Mouse (Mus musculus) brain, embryonic 14.5 days (tissue): Measurements from ENCODE around the gene Lins1. TPM values are rescaled to one million over a fixed set of nuclear protein-coding genes. Genes with fewer than 3 reads are reported as not detected.

ENCODE experiments used
- DNase-seq: peaks from one replicate; pipeline ENCODE4 v3.0.0-alpha.2; 2011; ENCODE audit warnings: low read depth
- CTCF ChIP-seq: fragments of 200-500 bp; IDR thresholded peaks from 2 replicates; pipeline ENCODE4 v1.5.1; 2012; ENCODE audit warnings: inconsistent platforms, mild to moderate bottlenecking, moderate library complexity, borderline replicate concordance; ENCODE audit not compliant: insufficient read depth, insufficient read length; ENCODE audit errors: extremely low read depth
- POLR2A ChIP-seq: fragments of 200-500 bp; IDR thresholded peaks from 2 replicates; pipeline ENCODE4 v1.6.1; 2012; ENCODE audit warnings: mild to moderate bottlenecking, inconsistent platforms, borderline replicate concordance; ENCODE audit not compliant: poor library complexity, insufficient read depth, insufficient read length, severe bottlenecking; ENCODE audit errors: extremely low read depth
- polyA plus RNA-seq: library from polyadenylated mRNA; depleted of rRNA; stranded (reverse); fragments of >200 nt; gene quantifications from 2 replicates; pipeline ENCODE4 v1.2.3, GENCODE M21; 2012; rRNA removed

The Lins1 gene
- polyA plus RNA-seq, 1 experiment, result 19.3 TPM

DNA sequence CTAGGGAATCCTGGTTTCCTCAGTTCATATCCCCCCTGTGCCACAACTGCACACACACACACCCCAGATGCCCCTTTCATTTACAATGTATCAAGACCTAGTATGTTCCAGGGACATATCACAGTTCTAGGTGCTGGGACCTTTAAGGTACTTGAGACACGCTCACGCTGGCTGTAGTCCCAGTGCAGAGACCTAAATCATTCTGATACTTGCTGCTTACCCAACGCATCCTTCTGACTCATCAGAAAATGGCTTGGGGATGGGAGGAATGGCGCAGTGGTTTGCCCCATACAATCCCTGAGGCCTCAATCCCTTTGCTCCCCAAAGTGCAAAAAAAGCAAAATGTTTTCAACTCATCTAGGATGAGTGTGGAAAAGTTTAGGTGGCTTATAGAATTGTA lies 44.8 kb downstream of the Lins1 start:
- no peak for DNase-seq
- TF ChIP-seq CTCF (no peak), POLR2A (no peak)

GRCm38 (mm10) chr7:66734993-66735392 lies 45.3 kb downstream of the Lins1 start:
- no peak for TF ChIP-seq POLR2A
- no peak for DNase-seq

- no peak for DNase-seq
- TF ChIP-seq POLR2A (no peak), CTCF (no peak)
Observed at GRCm38 (mm10) chr7:66737418-66737817, 47.7 kb downstream of the Lins1 start.

- TF ChIP-seq CTCF (no peak), POLR2A (no peak)
- no peak for DNase-seq
Observed at GRCm38 (mm10) chr7:66741008-66741407, 51.3 kb downstream of the Lins1 start.

DNA sequence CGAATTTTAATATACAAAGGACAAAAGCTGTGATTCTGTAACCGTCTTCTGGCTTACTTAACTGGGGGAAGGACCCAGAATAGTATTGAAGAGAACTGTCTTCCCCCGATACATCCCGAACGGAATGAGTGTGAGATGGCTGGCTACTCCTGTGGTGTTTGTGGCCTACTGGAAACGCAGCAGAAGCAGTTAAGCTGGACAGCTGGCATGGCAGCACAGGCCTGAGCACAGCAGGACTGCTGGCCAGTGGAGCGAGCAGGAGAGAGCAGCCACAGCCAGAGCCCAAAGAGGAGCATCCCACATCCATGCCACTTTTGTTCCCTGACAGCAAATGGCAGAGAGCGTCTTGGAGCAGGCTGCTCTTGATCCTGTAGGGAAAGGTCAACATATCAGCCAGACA lies 51.7 kb downstream of the Lins1 start:
- TF ChIP-seq POLR2A, result no peak
- TF ChIP-seq CTCF, result no peak
- no peak for DNase-seq

GRCm38 (mm10) chr7:66743377-66743781 lies 53.7 kb downstream of the Lins1 start, which contains the start of gene Cers3:
Gene Cers3, plus strand, starts transcription at chr7:66743504.
- no peak for TF ChIP-seq CTCF
- TF ChIP-seq POLR2A, result no peak
- DNase-seq, result no peak

- TF ChIP-seq POLR2A (no peak), CTCF (no peak)
- DNase-seq, result no peak
Observed at GRCm38 (mm10) chr7:66746972-66747371, 57.3 kb downstream of the Lins1 start.

DNA sequence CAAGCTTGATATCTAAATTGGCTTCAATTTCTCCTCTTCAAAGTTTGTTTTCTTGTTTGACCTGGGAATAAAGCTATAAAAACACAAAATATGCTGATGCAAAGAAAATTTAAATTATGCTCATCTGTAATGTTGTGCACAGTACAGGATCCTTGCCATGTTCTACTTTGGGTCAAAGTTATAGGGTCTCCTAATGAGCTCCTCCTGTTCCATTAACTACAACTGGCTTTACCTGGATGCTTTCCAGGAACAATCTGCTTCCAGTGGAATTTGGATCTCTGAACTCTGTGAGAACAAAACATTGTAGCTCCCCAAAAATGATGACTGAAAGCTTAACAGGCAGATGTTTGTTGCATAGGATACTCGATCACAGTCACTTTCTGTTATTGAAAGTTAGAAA lies 60.3 kb downstream of the Lins1 start:
- no peak for TF ChIP-seq CTCF
- no peak for TF ChIP-seq POLR2A
- no peak for DNase-seq

DNA sequence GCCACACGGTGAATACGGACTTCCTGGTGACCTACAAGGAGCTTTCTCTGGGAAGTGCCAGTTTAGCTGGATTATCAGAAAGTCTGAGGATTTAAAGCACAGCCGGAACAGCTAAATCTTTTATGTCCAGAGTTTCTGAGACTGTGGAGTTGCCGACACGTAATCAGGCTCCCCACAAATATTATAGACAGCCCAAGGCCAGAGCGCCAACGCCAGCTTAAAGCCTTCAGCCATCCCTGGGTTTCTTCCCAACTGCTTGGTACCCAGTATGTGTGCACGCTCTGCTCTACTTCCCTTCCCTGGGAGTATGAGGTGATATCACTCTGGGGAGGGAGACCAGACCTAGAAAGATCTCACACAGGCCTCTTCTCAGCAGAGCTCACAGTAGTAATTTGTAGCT lies 64.1 kb downstream of the Lins1 start:
- DNase-seq, result no peak
- TF ChIP-seq POLR2A (no peak), CTCF (no peak)

GRCm38 (mm10) chr7:66755611-66756010 lies 65.9 kb downstream of the Lins1 start:
- DNase-seq, result no peak
- TF ChIP-seq POLR2A (no peak), CTCF (no peak)

Other genes starting within 250 kb of the Lins1 start
- gene Asb7, start 293 bp upstream of the Lins1 start, polyA plus RNA-seq, result 10.3 and 13.0 TPM in 2 replicates
- gene Cers3, start 53.6 kb downstream of the Lins1 start, polyA plus RNA-seq, result 0.62 and 0.70 TPM in 2 replicates
- 3.0 and 4.5 TPM in 2 replicates for gene Adamts17, start 149.8 kb downstream of the Lins1 start, polyA plus RNA-seq